Mouse (Mus musculus) limb, embryonic 15.5 days (tissue): ENCODE measurements around the gene Nfam1. TPM values are rescaled to one million over a fixed set of nuclear protein-coding genes. Genes with fewer than 3 reads are reported as not detected.

Experiments
- ATAC-seq: fragments of 200-750 bp; cut with Nextera tagmentation; 2 replicates; pipeline ENCODE4 v1.8.0; 2017; ENCODE audit warnings: low read depth, moderate TSS enrichment; ENCODE audit not compliant: insufficient number of reproducible peaks, low FRiP score, low TSS enrichment
- H3K27ac ChIP-seq: fragments of 300-500 bp; sonication (generic); 2 replicates; pipeline ENCODE4 v1.5.1; 2015; ENCODE audit warnings: moderate library complexity, mild to moderate bottlenecking, inconsistent platforms
- H3K27me3 ChIP-seq: fragments of 300-500 bp; sonication (generic); 2 replicates; pipeline ENCODE4 v1.6.1; 2015; ENCODE audit warnings: inconsistent platforms
- H3K36me3 ChIP-seq: fragments of 300-500 bp; sonication (generic); 2 replicates; pipeline ENCODE4 v1.6.1; 2015; ENCODE audit warnings: inconsistent platforms
- H3K4me1 ChIP-seq: fragments of 300-500 bp; sonication (generic); 2 replicates; pipeline ENCODE4 v1.6.1; 2015; ENCODE audit warnings: inconsistent platforms
- H3K4me2 ChIP-seq: fragments of 300-500 bp; sonication (generic); 2 replicates; pipeline ENCODE4 v1.6.1; 2015; ENCODE audit warnings: mild to moderate bottlenecking, inconsistent platforms
- H3K4me3 ChIP-seq: fragments of 300-500 bp; sonication (generic); 2 replicates; pipeline ENCODE4 v1.5.1; 2015; ENCODE audit warnings: mild to moderate bottlenecking, inconsistent platforms
- H3K9ac ChIP-seq: fragments of 300-500 bp; sonication (generic); 2 replicates; pipeline ENCODE4 v1.6.1; 2015; ENCODE audit warnings: inconsistent platforms
- H3K9me3 ChIP-seq: fragments of 300-500 bp; sonication (generic); 2 replicates; pipeline ENCODE4 v1.6.1; 2016; ENCODE audit warnings: inconsistent platforms
- WGBS: fragments of 180-500 bp; shearing (Covaris S2); methylation state at CpG from one replicate; pipeline ENCODE4 v1.1.7; 2015; 5-methylcytosine and 5-hydroxymethylcytosine counted together
- microRNA-seq: library from miRNA; unstranded; fragments of <30 nt; microRNA quantifications from one replicate; pipeline ENCODE4, GENCODE M21; 2016
- polyA plus RNA-seq: library from polyadenylated mRNA; unstranded; fragments of >200 nt; fragmentation: Nextera tagmentation; extraction: Ambion mirVana; gene quantifications from 2 replicates; pipeline ENCODE4 v1.2.1, GENCODE M21; 2015

The Nfam1 gene
- polyA plus RNA-seq, 1 experiment from 2014 or later, result 4.7 TPM

GRCm38 (mm10) chr15:82954034-82954433 lies 79.1 kb downstream of the Nfam1 start:
- H3K27me3 ChIP-seq, result peaks cover 53% of the 10 kb centered on the region
- no peaks in the 10 kb centered on the region for H3K9me3 ChIP-seq
- 68% methylated on average over 5 of the region's 5 CpGs for WGBS
- ATAC-seq, result no peak
- no peak overlapping the region for H3K4me2 ChIP-seq
- peaks cover 65% of the 10 kb centered on the region for H3K4me1 ChIP-seq
- H3K9ac ChIP-seq, result no peak overlapping the region
- H3K4me3 ChIP-seq, result no peak overlapping the region
- H3K27ac ChIP-seq, result no peak overlapping the region
- H3K36me3 ChIP-seq, result 0 out of 2 replicates have a peak, but pooled peaks cover 3% of the 10 kb centered on the region

GRCm38 (mm10) chr15:82953096-82953495 lies 80.0 kb downstream of the Nfam1 start:
- no peak overlapping the region for H3K9ac ChIP-seq
- H3K4me3 ChIP-seq, result no peak overlapping the region
- H3K9me3 ChIP-seq, result no peaks in the 10 kb centered on the region
- no peak overlapping the region for H3K27ac ChIP-seq
- H3K27me3 ChIP-seq, result peaks cover 55% of the 10 kb centered on the region
- no peak overlapping the region for H3K4me2 ChIP-seq
- 39% methylated on average over 4 of the region's 4 CpGs for WGBS
- ATAC-seq, result no peak
- H3K4me1 ChIP-seq, result peaks cover 64% of the 10 kb centered on the region
- 0 out of 2 replicates have a peak, but pooled peaks cover 3% of the 10 kb centered on the region for H3K36me3 ChIP-seq

DNA sequence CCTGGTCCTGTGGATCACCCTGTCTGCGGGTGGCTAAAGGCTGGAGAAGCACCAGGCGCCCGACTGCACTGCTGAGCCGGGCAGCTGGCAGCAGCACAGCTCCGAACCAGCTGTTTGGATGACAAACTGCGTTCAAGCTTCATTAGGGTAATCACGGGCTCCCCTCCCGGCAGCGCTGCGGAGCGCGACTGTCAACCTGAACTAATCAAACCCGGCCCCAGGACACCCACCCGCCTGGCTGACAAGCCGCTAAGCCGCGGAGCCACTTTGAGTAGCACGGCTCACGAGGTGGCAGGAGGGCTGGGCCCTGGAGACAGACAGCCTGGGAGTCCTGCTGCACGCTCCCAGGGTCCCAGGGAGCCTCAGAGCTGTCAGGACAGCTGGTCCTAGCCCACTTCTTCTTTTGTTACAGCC lies 80.8 kb downstream of the Nfam1 start:
- no peak for ATAC-seq
- peaks cover 58% of the 10 kb centered on the region for H3K4me1 ChIP-seq
- peaks cover 62% of the 10 kb centered on the region for H3K27me3 ChIP-seq
- H3K4me2 ChIP-seq, result no peak overlapping the region
- whole genome bisulfite sequencing, result 13% methylated on average over 20 of the region's 20 CpGs
- H3K4me3 ChIP-seq, result no peak overlapping the region
- H3K27ac ChIP-seq, result no peak overlapping the region
- H3K36me3 ChIP-seq, result 0 out of 2 replicates have a peak, but pooled peaks cover 3% of the 10 kb centered on the region
- no peak overlapping the region for H3K9ac ChIP-seq
- H3K9me3 ChIP-seq, result no peaks in the 10 kb centered on the region

DNA sequence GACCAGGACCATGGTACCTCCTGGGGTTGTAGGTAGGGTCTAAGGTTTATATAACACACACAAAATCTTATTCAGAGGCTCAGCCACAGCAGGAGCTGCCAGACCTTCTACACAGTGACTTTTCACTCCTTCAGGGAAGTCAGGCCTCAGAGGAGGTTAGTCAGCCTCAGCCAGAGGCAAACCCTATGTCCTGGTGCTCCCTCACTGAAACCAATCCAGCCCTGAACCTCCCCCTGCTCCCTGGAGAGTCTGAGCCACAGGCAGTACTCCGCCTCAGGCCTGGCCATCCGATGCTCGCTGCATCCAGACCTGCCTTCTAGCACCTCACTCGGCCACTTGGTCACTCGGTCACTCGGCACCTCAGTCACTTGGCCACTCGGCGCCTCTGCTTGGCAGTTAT lies 82.9 kb downstream of the Nfam1 start:
- no peak for ATAC-seq
- Histone ChIP-seq H3K9ac (no peak overlapping the region), H3K27me3 (peaks cover 63% of the 10 kb centered on the region), H3K27ac (no peak overlapping the region), H3K4me1 (peaks cover 50% of the 10 kb centered on the region), H3K4me2 (no peak overlapping the region), H3K4me3 (no peak overlapping the region), H3K9me3 (no peaks in the 10 kb centered on the region), H3K36me3 (0 out of 2 replicates have a peak, but pooled peaks cover 7% of the 10 kb centered on the region)
- 45% methylated on average over 8 of the region's 8 CpGs for WGBS

GRCm38 (mm10) chr15:82947431-82947830 lies 85.7 kb downstream of the Nfam1 start:
- Histone ChIP-seq H3K27me3 (peaks cover 40% of the 10 kb centered on the region), H3K4me3 (no peak overlapping the region), H3K36me3 (0 out of 2 replicates have a peak, but pooled peaks cover 5% of the 10 kb centered on the region), H3K9me3 (no peaks in the 10 kb centered on the region), H3K9ac (no peak overlapping the region), H3K4me1 (peaks cover 40% of the 10 kb centered on the region), H3K4me2 (no peak overlapping the region), H3K27ac (no peak overlapping the region)
- no peak for ATAC-seq
- WGBS, result 76% methylated on average over 5 of the region's 5 CpGs

DNA sequence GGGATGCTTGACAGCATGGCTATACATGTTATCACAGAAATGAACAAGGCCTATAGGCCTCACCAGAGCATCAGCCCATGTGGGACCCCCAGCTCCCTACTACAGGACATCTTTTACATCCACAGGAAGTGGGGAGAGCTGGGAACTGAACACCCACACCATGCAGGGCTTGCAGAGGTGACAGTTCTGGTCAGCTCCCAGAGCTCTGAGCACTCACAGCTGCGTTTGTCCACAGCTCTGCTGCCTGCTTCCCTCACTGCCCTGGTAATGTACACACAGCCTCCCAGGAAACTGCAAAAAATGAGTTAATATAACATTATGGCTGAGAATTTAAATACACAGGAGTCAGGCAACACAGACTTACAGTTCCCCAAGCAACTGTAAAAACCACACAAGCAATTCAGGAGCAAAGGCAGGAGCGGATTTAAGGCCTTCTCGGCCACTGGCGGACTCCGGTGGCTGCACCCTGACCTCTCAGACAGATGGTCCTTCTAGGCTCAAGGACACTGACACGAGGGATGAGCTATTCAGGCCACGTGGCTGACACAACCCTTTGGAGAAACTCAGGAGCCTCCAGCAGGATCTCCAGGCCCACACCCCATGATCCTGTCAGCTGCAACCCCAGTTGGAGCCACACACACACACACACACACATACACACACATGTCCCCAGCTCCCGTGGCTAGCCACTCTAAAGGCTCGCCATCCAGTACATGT lies 88.5 kb downstream of the Nfam1 start:
- 73% methylated on average over 9 of the region's 9 CpGs for WGBS
- peaks cover 22% of the 10 kb centered on the region; the same call in 1 of the 2 replicates for H3K27me3 ChIP-seq
- H3K4me1 ChIP-seq, result peaks cover 45% of the 10 kb centered on the region
- no peaks in the 10 kb centered on the region for H3K9me3 ChIP-seq
- no peak overlapping the region for H3K4me3 ChIP-seq
- 0 out of 2 replicates have a peak, but pooled peaks cover 5% of the 10 kb centered on the region for H3K36me3 ChIP-seq
- no peak overlapping the region for H3K9ac ChIP-seq
- H3K4me2 ChIP-seq, result no peak overlapping the region
- no peak overlapping the region for H3K27ac ChIP-seq
- no peak for ATAC-seq

Small RNA genes within 50 kb of the gene (microRNA-seq; reads per million reads assigned to microRNA genes)
- 12.1 reads per million, percentile 28 among the genes with 10 or more reads in this experiment for gene Mir3080

Other genes with a start within 250 kb of the Nfam1 start
- 0.31 TPM in 1 of 2 replicates, not detected in the other for gene Cyp2d26, start 239.0 kb downstream of the Nfam1 start, polyA plus RNA-seq
- 8.5 and 10.5 TPM in 2 replicates for gene Tcf20, start 45.4 kb downstream of the Nfam1 start, polyA plus RNA-seq
- gene Serhl, start 56.2 kb upstream of the Nfam1 start, polyA plus RNA-seq, result 66.0 and 68.8 TPM in 2 replicates
- 66.9 and 67.3 TPM in 2 replicates for gene Rrp7a, start 89.5 kb upstream of the Nfam1 start, polyA plus RNA-seq
- 134 and 137 TPM in 2 replicates for gene Poldip3, start 116.1 kb upstream of the Nfam1 start, polyA plus RNA-seq
- 152 and 185 TPM in 2 replicates for gene Cyb5r3, start 139.3 kb upstream of the Nfam1 start, polyA plus RNA-seq
- gene A4galt, start 218.5 kb upstream of the Nfam1 start, polyA plus RNA-seq, result 5.7 and 8.3 TPM in 2 replicates